Mouse (Mus musculus) liver, postnatal 0 days (tissue): Measurements from ENCODE around the gene Klhl8.

ENCODE experiments used
- CTCF ChIP-seq: sonication (generic); IDR thresholded peaks from 2 replicates; pipeline ENCODE4 v1.5.1; 2016; ENCODE audit warnings: antibody characterized with exemption, low read depth
- EP300 ChIP-seq: IDR thresholded peaks from 2 replicates; pipeline ENCODE4 v1.6.1; 2016; ENCODE audit warnings: antibody characterized with exemption, low read depth, mild to moderate bottlenecking

DNA sequence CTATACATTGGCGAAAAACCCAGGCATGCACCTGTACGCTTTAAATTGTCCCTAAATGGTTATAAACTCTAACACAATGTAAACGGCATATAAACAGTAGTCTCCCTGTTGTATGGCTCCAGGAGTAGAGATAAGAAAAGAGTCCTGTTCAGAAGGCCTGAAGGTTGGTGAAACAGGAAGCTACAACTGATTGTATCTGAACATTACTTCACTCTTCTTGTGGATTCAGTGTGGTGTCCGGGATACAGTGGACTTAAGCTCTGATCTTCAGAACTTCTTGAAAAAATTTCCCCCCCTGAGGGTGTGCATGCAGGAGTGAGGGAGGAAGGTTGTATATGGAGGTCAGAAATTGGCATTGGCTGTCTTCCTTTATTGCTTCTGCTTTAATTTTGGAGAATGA lies 8.4 kb upstream of the Klhl8 start:
- TF ChIP-seq CTCF (no peak), EP300 (no peak)
